Mouse (Mus musculus) gastrocnemius, adult 18-20 months (tissue): ENCODE data around the gene Casp8. TPM values are rescaled to one million over a fixed set of nuclear protein-coding genes. Genes with fewer than 3 reads are reported as not detected.
"Not testable (repeated sequence)": the region's sequence is repeated elsewhere in the genome, so short reads cannot be mapped to it uniquely, and the experiment has no call there.

Experiments
- DNase-seq: peaks from one replicate; pipeline ENCODE4 v3.0.0; 2021; ENCODE audit warnings: low spot score
- total RNA-seq, 2 experiments: library from RNA; stranded (reverse); gene quantifications; 2 replicates each; pipeline ENCODE4 v1.2.3; 2021

The Casp8 gene
- total RNA-seq, 2 experiments from 2014 or later: 1.6 to 3.3 TPM

DNA sequence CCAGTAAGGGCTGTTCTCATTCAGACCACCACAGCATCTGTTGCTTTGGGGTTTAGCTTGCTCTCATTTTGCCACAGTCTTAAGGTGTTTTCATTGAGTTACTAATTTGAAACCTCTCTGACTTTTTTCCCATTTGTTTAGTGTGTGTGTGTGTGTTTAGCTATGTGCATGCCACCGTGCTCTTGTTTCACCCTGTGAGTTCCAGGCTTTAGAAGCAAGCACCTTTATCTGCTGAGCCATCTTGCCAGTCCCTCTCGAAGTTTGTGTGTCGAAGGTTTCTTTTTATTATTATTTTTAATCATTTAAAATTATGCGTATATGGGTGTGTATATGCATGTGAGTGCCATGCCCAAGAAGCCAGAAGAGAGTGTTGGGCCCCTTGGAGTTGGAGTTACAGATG is 3.7 kb downstream of the Casp8 start:
- DNase-seq: no peak

DNA sequence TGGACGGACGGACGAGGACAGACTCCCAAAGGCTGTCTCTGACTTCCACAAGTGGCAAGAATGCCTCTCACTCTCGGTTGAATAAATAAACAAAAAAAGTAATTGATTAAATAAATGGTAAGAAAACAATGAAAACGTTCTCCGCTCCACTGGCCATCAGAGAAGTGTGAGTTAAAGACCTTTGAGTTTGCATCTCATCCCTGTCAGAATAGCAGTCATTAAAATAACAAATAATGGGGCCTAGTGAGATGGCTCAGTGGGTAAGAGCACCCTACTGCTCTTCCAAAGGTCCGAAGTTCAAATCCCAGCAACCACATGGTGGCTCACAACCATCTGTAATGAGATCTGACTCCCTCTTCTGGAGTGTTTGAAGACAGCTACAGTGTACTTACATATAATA is 5.5 kb downstream of the Casp8 start:
- DNase-seq: not testable (repeated sequence)

DNA sequence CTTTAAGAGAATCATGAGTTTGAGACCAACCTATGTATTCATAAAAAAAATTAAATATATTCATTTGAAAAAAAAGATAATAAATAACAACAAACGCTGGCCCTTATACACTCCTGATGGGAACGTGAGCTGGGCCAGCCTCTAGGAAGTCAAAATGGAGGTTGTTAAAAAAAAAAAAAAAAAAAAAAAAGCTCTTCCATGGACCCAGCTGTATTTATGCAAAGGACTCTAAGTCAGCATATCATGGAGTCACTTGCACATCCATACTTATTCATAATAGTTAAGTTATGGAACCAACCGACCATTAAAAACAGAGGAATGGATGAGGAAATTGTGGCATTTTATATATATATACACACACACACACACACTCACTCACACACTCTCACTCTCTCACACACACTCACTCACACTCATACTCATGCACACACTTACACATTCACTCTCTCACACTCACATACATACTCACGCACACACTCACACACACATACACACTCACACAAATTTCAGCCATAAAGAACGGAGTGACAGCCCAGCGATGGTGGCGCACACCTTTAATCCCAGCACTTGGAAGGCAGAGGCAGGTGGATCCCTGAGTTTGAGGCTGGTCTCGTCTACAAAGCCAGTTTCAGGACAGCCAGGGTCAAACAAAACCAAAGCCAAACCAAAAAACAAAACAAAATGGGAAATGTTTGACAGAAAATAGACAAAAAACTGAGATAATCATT is 6.5 kb downstream of the Casp8 start:
- DNase-seq: no peak

GRCm38 (mm10) chr1:58802322-58803273 is 7.4 kb downstream of the Casp8 start:
- peak; percentile 34 for DNase-seq

- no peak for DNase-seq
Measured at GRCm38 (mm10) chr1:58803531-58803930, 8.4 kb downstream of the Casp8 start.

- no peak for DNase-seq
Measured at GRCm38 (mm10) chr1:58806651-58807050, 11.5 kb downstream of the Casp8 start.

DNA sequence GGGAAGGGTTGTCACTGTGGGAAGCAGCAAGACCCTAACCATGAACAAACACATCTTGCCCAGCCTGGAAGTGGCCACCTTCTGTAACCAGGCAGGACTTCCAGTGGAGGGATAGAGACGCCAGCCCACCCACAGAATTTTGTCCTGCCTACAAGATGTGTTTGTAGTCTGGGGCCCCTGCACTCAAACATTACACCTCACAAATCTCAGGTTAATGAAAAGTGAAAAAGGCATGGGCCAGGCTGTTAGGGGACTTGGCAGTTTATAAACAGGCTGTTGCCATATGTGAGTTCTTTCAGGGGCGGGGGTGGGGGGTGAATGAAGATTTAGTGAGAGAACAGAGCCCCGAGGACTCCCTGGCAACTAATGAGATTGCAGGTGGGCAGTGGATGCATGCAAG is 31.1 kb downstream of the Casp8 start:
- no peak for DNase-seq

DNA sequence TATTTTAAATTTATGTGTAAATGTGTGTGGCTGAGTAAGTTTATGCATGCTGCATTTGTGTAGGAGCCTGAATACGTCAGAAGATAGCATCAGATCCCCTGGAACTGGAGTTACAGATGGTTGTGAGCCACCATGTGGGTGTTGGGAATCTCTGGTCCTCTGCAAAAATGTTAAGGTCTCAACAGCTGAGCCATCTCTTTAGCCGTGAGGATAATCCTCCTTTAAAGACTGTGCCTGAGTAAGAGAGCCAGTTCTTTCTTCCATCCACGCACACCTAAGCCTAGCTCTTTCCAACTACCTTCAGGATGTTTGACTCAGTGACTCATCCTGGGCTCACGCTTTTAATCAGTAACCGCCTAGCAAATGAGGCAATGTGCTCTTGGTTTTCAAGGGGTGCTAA is 35.6 kb downstream of the Casp8 start:
- no peak for DNase-seq

- DNase-seq: no peak
Measured at GRCm38 (mm10) chr1:58832198-58832597, 37.0 kb downstream of the Casp8 start.

DNA sequence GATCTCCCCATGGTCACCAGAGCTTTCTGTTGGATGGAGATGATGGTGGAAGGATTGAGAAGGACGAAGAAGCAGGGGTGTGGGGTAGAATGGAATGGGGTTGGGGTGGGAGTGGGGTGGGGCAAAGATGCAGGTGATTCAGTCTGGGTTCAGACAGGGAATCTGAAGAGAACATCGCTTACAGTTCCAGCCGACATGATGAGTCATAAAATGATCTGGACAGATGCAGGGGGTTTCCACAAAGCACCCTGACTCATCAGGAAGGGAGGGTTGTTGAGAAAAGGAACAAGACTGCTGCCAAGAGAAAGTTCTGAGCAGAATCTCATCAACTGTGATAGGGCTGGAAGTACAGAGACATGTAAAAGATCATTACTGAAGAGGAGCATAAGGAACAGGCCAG is 61.6 kb downstream of the Casp8 start:
- not testable (repeated sequence) for DNase-seq

DNA sequence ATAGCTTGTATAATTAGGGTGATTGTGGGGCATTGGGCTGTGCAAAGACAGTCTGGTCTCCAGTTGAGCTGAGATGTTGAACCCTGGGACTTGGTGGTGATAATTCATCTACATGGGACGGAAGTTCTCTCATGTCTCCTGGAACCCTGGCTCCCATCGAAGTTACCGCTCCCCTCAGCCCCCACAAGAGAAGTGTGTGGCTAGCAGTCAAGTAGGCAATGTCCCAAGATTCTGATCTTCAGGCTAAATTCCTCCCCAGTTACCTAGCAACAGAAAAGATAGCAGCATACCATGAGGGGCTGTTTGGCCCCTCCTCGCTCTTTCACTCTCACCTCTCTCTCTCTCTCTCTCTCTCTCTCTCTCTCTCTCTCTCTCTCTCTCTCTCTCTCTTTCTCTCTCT is 64.0 kb downstream of the Casp8 start:
- not testable (repeated sequence) for DNase-seq

- not testable (repeated sequence) for DNase-seq
Measured at GRCm38 (mm10) chr1:58859738-58860365, 64.7 kb downstream of the Casp8 start.

- not testable (repeated sequence) for DNase-seq
Measured at GRCm38 (mm10) chr1:58860586-58860985, 65.4 kb downstream of the Casp8 start.

DNA sequence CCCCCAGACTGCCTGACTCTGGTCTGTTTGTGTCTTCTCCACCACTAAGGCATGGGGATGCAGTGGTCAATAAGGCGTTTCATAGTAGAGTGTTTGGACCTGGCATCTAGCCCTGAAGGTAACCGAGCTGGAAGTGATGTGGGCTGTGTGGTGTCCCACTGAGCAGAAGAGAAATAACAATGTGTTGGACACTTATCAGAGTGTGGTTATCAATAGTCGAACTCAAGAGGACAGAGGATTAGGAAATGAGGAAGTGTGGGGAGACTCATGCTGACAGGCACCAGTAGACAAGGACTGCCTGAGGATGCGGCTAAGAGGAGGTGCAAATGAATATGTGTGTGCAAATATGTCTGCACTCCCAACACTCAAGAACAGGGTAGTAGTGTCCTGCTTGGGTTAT is 81.3 kb downstream of the Casp8 start:
- not testable (repeated sequence) for DNase-seq

DNA sequence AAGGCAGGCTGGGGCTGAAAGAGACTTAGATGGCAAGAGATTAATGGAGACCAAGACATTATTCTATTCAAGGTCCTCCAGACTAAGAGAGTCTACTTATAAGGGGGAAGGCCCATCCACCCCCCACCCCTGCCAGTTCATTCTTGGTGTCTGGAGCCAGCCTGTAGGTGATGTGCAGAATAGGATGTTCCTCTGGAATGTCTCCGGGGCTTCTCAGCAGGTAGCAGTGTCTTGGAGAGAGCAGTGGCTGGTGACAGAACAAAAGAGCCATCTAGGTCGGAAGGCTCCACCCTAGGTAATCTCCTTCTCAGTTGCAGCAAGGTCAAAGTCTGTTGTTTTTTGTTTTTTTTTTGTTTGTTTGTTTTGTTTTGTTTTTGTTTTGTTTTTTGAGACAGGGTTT is 84.1 kb downstream of the Casp8 start:
- not testable (repeated sequence) for DNase-seq

- DNase-seq: not testable (repeated sequence)
Measured at GRCm38 (mm10) chr1:58883279-58883678, 88.1 kb downstream of the Casp8 start.

- no peak for DNase-seq
Measured at GRCm38 (mm10) chr1:58885646-58886045, 90.5 kb downstream of the Casp8 start.

GRCm38 (mm10) chr1:58889826-58890546 is 94.8 kb downstream of the Casp8 start:
- DNase-seq: no peak

- not testable (repeated sequence) for DNase-seq
Measured at GRCm38 (mm10) chr1:58890697-58891290, 95.6 kb downstream of the Casp8 start.

- DNase-seq: not testable (repeated sequence)
Measured at GRCm38 (mm10) chr1:58891481-58892170, 96.5 kb downstream of the Casp8 start.
